Mouse (Mus musculus) testis, adult 2 months (tissue): ENCODE results near the gene Ppip5k1.

Source experiments
- CTCF ChIP-seq: fragments of 200-500 bp; IDR thresholded peaks from 2 replicates; pipeline ENCODE4 v1.5.1; 2012; ENCODE audit warnings: low read depth, mild to moderate bottlenecking, inconsistent platforms, low read length, moderate library complexity; ENCODE audit not compliant: control insufficient read depth, insufficient read depth, insufficient replicate concordance
- POLR2A ChIP-seq: fragments of 200-500 bp; IDR thresholded peaks from 2 replicates; pipeline ENCODE4 v1.6.1; 2012; ENCODE audit warnings: low read depth, mild to moderate bottlenecking, inconsistent platforms, low read length, moderate library complexity; ENCODE audit not compliant: control insufficient read depth

DNA sequence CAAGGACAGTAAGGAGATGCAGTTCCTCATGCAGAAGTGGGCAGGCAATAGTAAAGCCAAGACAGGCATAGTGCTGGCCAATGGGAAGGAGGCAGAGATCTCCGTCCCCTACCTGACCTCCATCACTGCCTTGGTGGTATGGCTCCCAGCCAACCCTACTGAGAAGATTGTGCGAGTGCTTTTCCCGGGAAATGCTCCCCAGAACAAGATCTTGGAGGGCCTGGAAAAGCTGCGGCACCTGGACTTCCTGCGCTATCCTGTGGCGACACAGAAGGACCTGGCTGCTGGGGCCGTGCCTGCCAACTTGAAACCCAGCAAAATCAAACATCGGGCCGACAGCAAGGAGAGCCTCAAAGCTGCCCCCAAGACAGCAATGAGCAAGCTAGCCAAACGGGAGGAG, 55.2 kb downstream of the Ppip5k1 start:
- TF ChIP-seq CTCF = no peak
- no peak for TF ChIP-seq POLR2A
